Mouse (Mus musculus) erythroblast, adult 5-6 weeks (primary cell): ENCODE results near the gene Trim10. TPM values are rescaled to one million over a fixed set of nuclear protein-coding genes. Genes with fewer than 3 reads are reported as not detected.
A peak's percentile ranks its signal among the peaks of the same experiment; 100 is the strongest.

Experiments
- ATAC-seq: replicated peaks from 2 replicates; pipeline ENCODE4 v1.8.0; 2016; ENCODE audit warnings: moderate number of reproducible peaks, mild to moderate bottlenecking, moderate TSS enrichment, inconsistent platforms; ENCODE audit not compliant: poor library complexity, low FRiP score, severe bottlenecking
- total RNA-seq, 2 experiments: library from RNA; stranded (forward) in 1 of 2; stranded (reverse) in 1 of 2; fragments of 150-400 nt in 1 of 2; fragments of 200-764, 138-1000 nt in 1 of 2; gene quantifications; 2 replicates each; pipeline versions ENCODE4 v1.2.3 to v1.2.4; 2015 to 2017; ENCODE audit warnings: low replicate concordance in 2 of 2

The Trim10 gene
- total RNA-seq (2015; ENCODE audit: low replicate concordance) (592 TPM in 2 replicates), total RNA-seq (2017; ENCODE audit: low replicate concordance) (1,227 and 1,601 TPM in 2 replicates)

DNA sequence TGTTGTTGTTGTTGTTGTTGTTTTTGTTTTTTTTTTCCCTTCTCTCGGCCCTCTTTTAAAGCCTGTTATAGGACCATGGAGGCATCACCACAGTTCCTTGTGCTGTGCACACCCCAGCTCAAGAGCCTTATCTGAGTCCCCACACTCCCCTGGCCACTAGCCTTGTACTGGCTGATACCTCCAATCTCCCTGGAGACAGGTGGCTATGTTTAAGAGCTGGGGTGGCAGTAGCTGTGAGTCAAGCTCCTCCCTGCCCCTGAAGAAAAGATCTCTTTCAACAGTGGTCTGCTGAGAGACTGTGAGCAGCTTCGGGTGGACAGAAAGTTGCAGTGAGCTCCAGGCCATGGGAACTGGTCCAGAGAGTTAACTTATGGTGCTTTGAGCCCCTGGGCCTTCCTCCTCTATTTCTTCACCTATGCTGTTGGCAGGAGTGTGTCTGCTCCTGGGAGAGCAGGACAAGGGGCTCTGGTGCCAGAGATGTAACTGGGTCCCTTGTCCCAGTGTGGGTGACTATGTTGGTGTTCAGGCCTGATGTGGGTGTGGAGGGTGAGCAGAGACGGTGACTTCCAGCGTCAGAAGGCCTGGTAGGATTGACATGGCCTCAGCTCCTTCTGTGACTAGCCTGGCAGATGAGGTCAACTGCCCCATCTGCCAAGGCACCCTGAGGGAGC, at the start of gene Trim10:
TSS of gene Trim10 (plus strand) at position 291 of the 671 bp plus-strand sequence.
- ATAC-seq: peak; percentile 83

DNA sequence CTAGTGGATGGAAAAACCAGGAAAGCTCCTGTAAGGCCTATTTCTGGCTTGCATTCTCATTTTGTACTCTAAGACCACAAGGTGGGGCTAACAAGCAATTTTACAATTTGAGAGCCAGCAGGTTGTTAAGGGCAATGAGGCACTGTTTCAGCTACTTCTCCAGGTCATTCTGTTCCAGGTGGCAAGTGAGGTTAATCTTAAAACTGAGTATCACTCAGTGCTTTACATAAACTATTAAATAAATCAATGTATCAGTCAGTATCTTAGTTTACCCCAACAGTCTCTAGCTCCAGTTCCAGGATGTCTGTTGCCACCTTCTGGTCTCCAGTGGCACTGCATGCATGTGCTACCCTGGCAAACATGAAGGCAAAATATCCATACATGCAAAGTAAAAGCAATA, 45.4 kb upstream of the Trim10 start:
- ATAC-seq: peak; percentile 91

DNA sequence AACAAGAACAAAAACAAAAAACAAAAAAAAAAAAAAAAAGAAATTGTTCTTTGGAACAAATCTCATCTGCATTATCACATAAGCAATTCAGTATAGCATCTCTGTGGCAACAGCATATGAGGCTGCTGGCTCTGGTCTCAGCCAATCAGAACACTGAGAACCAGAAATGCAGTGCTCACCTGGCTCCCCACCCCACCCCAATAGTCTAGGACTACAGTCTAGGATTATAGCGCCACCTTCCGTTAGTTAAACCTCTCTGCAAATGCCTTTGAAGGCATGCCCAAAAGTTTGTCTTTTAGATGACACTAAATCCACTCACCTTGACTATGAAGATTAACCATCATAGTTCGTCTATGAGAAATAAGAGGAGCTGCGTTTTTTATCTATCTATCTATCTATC, 43.8 kb upstream of the Trim10 start:
- peak; percentile 62 for ATAC-seq

DNA sequence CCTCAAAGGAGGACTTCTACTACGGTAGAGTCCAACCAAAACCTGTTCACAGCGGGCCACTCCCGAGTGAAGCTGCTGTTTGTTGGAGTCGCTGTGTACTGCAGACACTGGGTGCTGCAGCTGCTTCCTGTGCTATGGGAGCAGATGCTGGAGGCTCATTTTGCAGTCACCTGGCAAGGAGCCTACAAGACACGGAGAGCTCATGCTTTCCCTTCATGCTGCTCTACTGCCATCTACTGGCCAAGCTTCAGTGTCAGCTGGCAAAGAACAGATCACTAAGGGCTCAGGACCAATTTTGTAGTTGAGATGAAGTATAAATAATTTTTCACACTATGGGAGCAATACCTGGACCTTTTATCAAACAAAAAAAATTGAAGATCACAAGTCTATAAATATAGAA, 43.4 kb upstream of the Trim10 start:
- ATAC-seq: peak; percentile 82

DNA sequence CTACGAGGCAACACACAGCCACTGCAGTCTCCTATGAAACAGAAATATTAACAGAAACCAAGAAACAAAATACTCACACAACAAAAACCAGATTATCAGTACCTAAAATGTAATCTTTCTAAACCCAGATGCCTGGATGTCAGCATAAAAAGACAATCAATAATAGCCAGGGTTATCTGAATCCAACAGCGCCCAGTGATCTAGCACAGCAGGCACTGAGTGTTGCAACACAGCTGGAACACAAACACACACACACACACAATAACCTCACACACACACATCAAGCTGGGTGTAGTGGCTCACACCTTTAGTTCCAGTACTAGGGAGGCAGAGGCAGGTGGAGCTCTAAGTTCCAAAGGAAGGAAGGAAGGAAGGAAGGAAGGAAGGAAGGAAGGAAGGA, 40.9 kb upstream of the Trim10 start:
- no peak for ATAC-seq

DNA sequence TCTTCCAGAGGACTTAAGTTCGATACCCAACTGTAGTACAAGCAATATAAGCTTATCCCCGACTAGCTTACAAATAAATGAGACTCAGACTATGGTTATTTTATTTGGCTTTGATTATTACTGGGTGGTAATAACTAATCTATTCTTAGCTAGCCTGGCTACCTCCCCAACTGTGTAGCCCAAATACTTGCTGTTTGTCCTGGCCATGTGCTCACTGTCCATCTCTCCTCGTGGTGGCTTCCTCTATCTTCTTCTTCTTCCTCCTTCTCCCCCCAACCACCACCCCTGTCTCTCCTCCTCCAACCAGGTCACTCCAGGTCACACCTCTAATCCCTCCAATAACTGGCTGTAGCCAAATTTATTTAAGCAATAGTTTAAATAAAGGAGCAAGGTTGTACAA, 38.9 kb upstream of the Trim10 start:
- no peak for ATAC-seq

DNA sequence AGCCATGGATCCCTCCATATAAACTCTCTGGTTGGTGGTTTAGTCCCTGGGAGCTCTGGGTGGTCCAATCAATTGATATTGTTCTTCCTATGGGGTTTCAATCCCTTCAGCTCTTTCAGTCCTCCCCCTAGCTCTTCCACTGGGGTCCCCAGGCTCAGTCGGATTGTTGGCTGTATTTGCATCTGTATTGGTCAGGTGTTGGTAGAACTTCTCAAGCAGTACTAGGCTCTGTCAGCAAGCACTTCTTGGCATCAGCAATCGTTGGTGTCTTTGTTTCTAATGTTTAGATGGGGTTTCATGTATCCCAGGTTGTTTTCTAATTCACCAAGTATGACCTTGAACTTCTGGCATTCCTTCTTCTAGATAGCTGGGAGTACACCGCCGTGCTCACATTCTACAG, 36.7 kb upstream of the Trim10 start:
- ATAC-seq: no peak

DNA sequence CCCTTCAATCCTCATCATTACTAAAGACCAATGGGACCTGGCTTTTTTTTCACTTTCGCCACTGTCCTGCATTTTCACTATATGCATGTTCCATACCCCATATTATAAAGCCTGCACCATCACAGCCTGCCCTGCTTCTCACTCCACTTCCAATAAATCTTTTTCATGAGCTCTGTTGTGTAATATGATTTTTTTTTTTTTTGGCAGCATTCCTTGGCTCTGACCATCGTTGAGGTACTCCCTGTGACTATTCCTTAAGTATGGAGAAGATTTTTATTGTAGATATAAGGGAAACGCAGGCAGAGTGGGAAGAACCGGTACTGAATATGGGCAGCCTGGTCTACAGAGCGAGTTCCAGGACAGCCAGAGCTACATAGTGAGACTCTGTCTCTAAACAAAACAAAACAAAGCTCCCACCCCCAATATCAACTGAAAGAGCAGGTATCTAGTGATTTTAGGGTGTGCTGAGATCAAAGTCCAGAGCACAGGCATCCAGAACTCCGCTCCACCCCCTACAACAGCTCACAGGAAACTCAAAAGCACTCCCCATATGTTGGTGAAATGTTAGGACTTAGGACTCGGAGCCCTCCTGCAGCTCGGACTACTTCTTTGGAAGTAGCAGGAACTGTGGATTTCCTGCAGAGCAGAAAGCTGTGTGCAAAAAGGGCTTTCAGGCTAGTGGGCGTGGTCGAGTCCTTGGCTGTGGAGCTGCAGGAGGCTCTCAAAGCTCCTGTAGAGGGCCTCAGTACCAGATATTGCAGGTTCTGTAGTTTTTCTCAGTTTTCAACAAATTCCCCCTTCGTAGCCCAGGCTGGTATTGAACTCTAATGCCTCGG, 33.6 kb upstream of the Trim10 start:
- peak; percentile 69 for ATAC-seq

DNA sequence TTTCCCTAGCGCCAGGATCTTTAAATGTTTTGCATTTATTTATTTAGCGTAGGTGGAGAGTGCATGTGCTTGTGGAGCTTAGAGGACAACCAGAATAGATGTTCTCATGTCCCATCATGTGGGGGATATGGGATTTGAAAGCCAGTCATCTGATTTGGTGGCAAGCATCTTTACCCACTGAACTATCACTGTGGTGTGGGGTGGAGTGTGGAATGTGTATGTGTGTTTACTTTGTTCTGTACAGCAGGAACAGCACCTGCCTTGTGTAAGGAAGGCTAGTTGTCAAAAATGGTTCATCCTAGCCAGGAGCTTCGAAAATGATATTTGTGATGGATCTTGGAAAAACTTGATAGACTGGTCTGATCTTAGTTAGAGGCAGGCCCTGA, 33.0 kb upstream of the Trim10 start:
- ATAC-seq: no peak

DNA sequence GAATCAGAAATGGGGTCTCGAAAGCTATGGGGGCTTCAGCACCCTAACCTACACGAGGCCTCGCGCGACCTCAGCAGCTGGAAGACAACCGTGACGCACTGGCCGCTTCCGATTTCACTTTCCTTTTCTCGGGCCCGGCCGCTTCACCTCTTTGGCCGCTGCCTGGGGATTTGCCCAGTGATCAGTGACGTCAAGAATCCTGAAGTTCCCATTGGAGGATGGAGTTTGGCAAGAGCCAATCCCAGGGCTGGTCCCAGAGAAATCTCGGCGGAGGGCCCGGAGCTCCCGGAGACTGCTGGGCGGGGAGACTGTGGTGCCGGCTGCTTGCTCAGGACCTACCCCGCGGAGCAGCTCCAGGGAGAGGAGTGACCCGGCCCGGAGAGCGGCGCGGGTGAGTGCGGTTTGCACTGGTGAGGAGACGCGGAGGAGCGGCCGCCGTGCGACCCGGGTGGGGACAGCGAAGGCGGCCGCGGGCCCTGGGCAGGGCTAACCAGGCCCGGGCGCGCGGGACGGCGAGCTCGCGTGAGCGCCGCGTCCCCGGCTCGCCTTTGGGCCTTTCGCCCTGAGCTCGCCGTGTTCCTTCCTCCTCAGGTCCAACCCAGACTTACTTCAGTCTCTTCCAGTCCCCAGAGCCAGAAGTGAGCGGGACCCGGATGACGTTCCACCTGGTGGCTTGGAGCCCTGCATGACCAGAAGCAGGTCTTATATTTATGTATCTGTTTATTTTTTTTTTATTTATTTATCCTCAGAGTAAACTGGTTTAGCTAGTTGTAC, 32.3 kb upstream of the Trim10 start, which contains the start of gene Trim26:
TSS of gene Trim26 (plus strand) at position 261 of the 774 bp plus-strand sequence.
- ATAC-seq: peak; percentile 99

DNA sequence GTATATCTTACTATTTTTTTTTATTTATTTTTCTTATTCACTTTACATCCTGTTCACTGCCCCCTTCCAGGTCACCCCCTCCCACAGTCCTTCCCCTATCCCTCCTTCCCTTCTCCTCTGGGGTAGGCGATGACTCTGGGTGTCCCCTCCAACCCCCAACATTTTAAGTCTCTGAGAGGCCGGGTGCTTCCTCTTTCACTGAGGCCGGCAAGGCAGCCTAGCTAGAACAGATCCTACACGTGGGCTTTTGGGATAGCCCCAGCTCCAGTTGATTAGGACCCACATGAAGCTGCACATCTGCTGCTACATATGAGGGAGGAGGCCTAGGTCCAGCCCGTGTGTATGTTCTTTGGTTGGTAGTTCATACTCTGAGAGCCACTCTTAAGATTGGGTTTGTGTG, 30.4 kb upstream of the Trim10 start:
- no peak for ATAC-seq

DNA sequence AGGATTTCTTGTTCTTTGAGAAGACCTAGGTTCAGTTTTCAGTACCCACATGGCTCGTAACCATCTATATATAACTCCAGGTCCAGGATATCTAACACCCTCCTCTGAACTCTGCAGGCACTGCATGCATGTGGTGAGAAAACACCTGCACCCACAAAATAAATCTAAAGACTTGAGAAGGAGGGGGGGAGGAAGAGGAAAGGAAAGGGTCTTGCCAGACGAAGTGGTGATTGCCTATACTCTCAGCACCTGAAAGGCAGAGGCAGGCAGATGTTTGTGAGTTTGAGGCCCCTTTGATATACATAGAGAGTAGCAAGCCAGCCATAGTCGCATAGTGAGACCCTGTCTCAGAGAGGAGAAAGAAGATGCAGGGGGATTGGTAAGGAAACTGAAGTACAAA, 29.4 kb upstream of the Trim10 start:
- no peak for ATAC-seq

DNA sequence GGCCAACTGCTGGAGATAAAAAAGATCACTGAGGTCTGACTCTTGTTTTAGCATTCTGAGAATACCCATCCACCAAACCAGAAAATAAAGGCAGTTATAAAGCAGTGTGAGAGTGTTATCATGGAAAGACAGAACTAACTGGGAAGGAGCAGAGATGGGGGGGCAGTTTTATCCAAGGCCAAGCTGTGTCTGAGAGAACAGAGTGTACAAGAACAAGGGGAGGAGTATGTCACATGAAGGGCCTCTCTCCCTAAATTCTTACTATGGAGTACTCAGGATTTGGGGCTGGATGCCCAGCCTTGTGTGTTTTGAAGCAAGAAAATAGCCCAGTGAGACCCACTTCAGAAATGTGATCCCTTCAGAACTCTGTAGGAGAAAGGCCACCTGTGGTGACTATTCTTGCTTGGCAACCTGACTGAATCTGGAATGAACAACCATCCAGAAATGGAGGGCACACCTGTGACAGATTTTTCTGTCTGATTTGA, 28.4 kb upstream of the Trim10 start:
- ATAC-seq: no peak

DNA sequence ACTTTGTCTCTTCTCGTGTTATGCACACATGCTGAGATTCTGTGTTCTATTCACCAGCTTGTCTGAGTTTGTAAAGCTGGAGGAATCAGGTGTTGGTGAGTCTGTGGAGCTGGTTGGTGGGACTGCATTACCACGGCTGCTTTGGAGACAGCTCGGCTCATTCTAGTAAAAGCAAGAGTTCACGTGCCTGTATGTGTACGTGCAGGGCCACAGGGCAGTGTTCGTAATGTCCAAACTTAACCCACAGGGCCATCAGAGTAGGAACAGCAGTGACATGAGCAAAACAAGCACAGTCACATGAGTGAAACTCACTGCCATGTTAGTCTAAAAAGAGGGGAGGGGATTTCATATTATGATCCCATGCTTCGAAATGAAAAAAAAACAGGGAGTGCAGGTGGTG, 25.7 kb upstream of the Trim10 start:
- no peak for ATAC-seq

DNA sequence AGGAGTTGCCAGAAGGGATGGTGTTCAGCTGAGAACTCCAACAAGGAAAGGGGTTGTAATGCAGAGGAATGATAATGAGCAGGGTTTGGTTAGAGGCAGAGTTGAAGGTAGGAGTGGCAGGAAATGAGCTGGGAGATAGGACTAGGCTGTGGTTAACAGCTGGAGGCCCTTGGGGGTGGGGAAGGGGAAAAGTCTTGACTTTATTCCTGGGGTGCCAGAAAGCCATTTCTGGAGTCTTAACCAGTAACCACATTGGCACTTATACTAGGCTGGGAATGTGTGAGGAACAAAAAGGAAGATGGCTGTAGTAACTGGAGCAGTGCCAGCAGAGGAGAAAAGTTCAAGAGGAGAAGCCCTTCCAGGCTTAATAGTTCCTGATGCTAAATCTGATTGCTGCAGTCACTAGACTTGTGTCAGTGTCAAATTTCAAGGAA, 25.1 kb upstream of the Trim10 start:
- ATAC-seq: peak; percentile 69

DNA sequence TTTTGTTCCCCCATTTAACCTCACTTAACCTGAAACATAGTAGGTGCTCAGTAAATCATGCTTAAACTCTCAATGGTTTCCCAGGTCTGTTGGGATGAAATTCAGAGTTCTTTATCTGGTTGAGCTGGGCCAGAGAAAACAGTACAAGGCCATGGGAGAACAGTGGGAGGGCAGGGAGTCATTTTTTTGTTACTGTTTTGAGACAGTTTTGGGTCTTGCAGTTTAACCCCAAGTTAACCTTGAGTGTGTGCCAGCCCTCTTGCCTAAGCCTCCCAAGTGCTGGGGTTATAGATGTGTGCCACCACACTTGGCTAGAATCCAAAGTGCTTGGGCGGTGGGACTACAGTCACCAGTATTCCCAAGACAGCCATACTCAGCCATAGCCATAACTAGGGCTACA, 24.6 kb upstream of the Trim10 start:
- no peak for ATAC-seq

DNA sequence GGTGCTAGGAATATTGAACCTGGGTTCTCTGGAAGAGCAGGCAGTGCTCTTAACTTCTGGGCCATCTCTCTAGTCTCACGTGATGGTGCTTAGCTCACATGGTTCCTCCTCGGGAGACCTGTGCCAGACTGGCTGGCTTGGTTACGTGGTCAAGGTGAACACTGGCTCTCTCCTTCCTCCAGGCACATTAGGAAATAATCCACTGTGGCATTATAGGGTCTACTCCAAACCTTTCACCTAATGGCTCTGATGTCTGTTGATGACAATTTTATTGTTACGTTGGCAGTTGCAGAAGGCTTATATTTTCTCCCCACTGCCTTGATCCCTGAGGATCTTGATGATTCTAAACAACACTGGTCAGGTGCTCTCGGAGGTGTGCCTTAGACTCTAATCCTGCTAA, 20.5 kb upstream of the Trim10 start:
- ATAC-seq: no peak

DNA sequence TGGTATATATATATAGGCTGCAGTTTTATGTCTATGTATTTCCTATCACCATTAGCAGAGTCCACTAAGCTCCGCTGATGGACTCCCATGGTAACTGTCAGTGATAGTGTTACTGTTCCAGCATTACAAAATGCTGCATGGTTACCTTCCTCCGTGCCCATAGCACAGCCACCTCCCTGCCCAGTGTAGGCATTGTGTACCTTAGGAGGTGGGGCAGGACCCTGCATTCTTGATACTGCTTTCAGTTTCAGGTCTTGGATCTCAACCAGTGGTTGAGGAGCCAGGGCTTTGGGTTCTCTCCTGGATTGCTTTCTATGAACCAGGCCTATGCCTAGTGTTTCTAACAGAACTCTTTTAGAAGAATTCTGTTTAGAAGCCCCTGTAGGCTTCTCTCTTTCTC, 19.4 kb upstream of the Trim10 start:
- ATAC-seq: no peak

DNA sequence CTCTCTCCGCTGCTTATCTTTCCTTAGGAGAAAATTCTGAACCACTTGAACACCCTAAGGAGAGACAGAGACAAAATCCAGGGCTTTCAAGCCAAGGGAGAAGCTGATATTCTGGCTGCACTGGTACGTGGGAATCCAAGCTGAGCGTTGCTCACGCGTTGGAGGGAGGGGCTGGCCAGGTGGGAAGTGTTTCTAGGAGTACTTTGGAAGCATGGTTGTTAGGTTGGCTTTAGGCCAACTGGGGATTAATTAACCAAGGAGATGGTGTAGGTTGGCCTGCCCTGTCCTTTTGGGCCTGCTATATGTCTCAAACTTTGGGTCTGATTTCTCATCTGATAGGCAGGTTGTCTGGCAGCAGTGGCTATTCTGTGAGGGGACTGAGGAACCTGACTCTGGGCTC, 18.2 kb upstream of the Trim10 start:
- no peak for ATAC-seq

DNA sequence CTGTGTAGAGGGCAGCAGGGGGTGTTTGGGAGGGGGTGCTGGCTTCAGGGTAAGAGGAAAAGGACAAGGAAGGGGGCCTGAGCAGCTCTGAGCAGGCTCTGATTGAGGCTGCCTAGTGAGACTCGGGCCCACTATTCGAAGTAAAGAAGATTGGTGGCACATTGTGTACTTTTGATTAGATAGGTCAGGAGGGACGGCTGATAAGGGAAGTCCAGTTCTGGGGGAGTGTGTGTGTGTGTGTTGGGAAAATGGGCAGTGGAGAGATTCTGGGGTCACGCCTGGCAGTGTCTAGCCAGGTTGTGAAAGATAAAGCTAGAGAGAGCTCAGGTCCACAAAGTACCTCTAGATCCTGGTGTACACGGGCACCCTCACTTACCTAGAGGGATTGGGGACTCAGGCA, 17.7 kb upstream of the Trim10 start:
- ATAC-seq: 0 out of 2 replicates have a peak, but pooled peaks have one; percentile 17
